Mouse (Mus musculus) heart, adult 2 months (tissue): ENCODE measurements at regions not wholly inside any gene's neighbourhood (a gene's known extent, or its start where the extent isn't known, plus 50 kb on each side); places are given as distances from the start of the nearest gene placed in this dataset.

Experiments
- CTCF ChIP-seq: fragments of 200-600 bp; IDR thresholded peaks from 2 replicates; pipeline ENCODE4 v1.8.1; 2022; ENCODE audit warnings: antibody characterized with exemption, mild to moderate bottlenecking, moderate library complexity
- EP300 ChIP-seq: fragments of 200-500 bp; IDR thresholded peaks from 2 replicates; pipeline ENCODE4 v1.6.1; 2011; ENCODE audit warnings: low read depth, low read length, control low read depth; ENCODE audit not compliant: insufficient read depth

GRCm38 (mm10) chr6:51093196-51093595, 339.3 kb upstream of the Nfe2l3 start:
- TF ChIP-seq EP300 (no peak), CTCF (no peak)
